Mouse (Mus musculus) C2C12 (cell line): Measurements from ENCODE around the gene Tpmt.

Experiments
- CEBPB ChIP-seq: IDR thresholded peaks from one replicate; pipeline ENCODE4 v1.6.1; 2011; ENCODE audit warnings: low read depth, mild to moderate bottlenecking, control low read depth, moderate library complexity
- CTCF ChIP-seq: IDR thresholded peaks from one replicate; pipeline ENCODE4 v1.5.1; 2011; ENCODE audit not compliant: control insufficient read depth, insufficient read depth, insufficient read length
- FOSL1 ChIP-seq: IDR thresholded peaks from one replicate; pipeline ENCODE4 v1.8.0; 2011; ENCODE audit warnings: mild to moderate bottlenecking, low read length; ENCODE audit not compliant: poor library complexity, insufficient read depth, severe bottlenecking
- USF1 ChIP-seq: IDR thresholded peaks from one replicate; pipeline ENCODE4 v1.6.1; 2011; ENCODE audit warnings: low read depth, mild to moderate bottlenecking, control low read depth, moderate library complexity

- no peak for TF ChIP-seq CTCF
- TF ChIP-seq FOSL1, result no peak
- no peak for TF ChIP-seq USF1
- no peak for TF ChIP-seq CEBPB
Measured at GRCm38 (mm10) chr13:47015195-47015501, 29.4 kb downstream of the Tpmt start.
